Mouse (Mus musculus): ENCODE measurements around the gene Hdgfl2. TPM values are rescaled to one million over a fixed set of nuclear protein-coding genes. Genes with fewer than 3 reads are reported as not detected.

Hdgfl2 gene
- total RNA-seq, 2 experiments from 2014 or later: 33.6 to 36.4 TPM

GRCm38 (mm10) chr17:56123681-56124340 lies 44.4 kb downstream of the Hdgfl2 start:
- intact Hi-C loops (cut with DNase I): no loop called here
- DNase-seq (ENCODE audit: low spot score): no peak

- intact Hi-C loops (cut with DNase I): no loop called here
- DNase-seq (ENCODE audit: low spot score): no peak
These were observed 45.2 kb downstream of the Hdgfl2 start for GRCm38 (mm10) chr17:56124377-56125275.

DNA sequence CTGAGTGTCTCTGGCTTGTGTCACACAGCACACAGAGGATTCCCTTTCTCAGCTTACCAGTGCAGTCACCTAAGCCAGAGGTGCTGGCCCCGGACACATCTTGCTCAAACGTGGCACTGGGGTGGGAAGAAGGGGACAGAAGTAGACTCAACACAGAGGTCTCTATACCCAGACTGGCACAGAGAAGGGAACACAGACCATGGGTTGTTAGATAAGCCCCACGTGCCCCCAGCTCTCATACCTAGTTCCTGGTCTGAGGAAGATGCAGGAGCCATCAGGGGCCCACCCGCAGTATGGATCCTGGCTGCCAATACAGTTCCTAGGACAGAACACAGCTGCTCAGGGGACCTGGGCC lies 45.8 kb downstream of the Hdgfl2 start:
- DNase-seq (ENCODE audit: low spot score): no peak
- intact Hi-C loops (cut with DNase I): no loop called here

DNA sequence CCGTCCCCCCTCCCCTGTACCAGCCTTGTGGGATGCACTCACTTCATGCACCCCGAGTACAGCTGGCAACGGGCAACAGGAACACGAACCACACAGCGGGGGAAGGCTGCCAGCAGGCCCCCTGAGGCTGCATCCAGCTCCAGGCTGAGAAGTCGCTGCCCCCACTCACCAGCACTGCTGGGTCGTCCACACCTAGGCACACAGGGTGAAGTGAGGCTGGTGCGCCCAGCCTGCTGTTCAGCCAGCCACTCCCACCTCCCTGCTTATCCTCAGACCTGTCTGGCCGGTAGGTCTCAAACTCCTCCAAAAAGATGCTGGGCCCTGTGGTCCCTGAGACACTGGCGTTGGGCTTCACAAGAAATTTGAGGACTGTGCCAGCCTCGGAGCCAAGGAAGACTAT lies 46.7 kb downstream of the Hdgfl2 start:
- intact Hi-C loops (cut with DNase I): no loop called here
- DNase-seq (ENCODE audit: low spot score): no peak

- intact Hi-C loops (cut with DNase I): no loop called here
These were observed 48.8 kb downstream of the Hdgfl2 start for GRCm38 (mm10) chr17:56128246-56128645.

DNA sequence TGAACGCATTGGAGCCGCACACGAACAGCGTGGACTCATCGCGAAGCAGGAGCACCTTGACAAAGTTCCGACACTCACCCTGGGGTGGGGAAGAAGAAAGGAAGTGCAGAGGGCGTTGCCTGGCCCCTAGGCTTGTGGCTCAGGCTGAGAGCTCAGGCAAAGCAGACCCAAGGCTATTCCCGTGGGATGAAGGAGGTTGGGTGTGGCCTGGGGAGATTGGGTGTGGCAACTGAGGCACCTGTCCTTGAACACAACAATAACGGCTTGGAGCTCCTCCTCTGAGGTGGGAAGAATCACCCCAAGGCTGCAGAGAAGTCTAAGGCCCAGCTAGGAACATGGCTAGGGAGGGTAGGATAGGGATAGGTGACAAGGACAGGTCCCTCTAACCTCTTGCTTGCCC lies 51.7 kb downstream of the Hdgfl2 start:
- no peak for DNase-seq (ENCODE audit: low spot score)
- intact Hi-C loops (cut with DNase I): loop anchor here (5.0 kb wide), 1 partner anchor 221 kb away; no protein-coding TSS in a partner anchor

More at GRCm38 (mm10) chr17:56128246-56128645, 48.8 kb downstream of the Hdgfl2 start:
- no peak for DNase-seq (ENCODE audit: low spot score)

GRCm38 (mm10) chr17:56131814-56132213 lies 52.4 kb downstream of the Hdgfl2 start:
- DNase-seq (ENCODE audit: low spot score): no peak
- intact Hi-C loops (cut with DNase I): loop anchor here (1.0 to 5.0 kb wide), 3 partner anchors 27 to 220 kb away; no protein-coding TSS in a partner anchor

- no peak for DNase-seq (ENCODE audit: low spot score)
- intact Hi-C loops (cut with DNase I): loop anchor here (1.0 to 5.0 kb wide), 3 partner anchors 27 to 220 kb away; no protein-coding TSS in a partner anchor
These were observed 53.2 kb downstream of the Hdgfl2 start for GRCm38 (mm10) chr17:56132661-56133060.

GRCm38 (mm10) chr17:56133457-56134363 lies 54.3 kb downstream of the Hdgfl2 start:
- intact Hi-C loops (cut with DNase I): loop anchor here (2.0 to 5.0 kb wide), 2 partner anchors 121 to 219 kb away; no protein-coding TSS in a partner anchor
- peak; percentile 81 for DNase-seq (ENCODE audit: low spot score)

- intact Hi-C loops (cut with DNase I): loop anchor here (5.0 kb wide), 1 partner anchor 218 kb away; no protein-coding TSS in a partner anchor
- DNase-seq (ENCODE audit: low spot score): no peak
These were observed 55.1 kb downstream of the Hdgfl2 start for GRCm38 (mm10) chr17:56134463-56134971.

- DNase-seq (ENCODE audit: low spot score): no peak
- intact Hi-C loops (cut with DNase I): no loop called here
These were observed 57.1 kb downstream of the Hdgfl2 start for GRCm38 (mm10) chr17:56136558-56136957.

DNA sequence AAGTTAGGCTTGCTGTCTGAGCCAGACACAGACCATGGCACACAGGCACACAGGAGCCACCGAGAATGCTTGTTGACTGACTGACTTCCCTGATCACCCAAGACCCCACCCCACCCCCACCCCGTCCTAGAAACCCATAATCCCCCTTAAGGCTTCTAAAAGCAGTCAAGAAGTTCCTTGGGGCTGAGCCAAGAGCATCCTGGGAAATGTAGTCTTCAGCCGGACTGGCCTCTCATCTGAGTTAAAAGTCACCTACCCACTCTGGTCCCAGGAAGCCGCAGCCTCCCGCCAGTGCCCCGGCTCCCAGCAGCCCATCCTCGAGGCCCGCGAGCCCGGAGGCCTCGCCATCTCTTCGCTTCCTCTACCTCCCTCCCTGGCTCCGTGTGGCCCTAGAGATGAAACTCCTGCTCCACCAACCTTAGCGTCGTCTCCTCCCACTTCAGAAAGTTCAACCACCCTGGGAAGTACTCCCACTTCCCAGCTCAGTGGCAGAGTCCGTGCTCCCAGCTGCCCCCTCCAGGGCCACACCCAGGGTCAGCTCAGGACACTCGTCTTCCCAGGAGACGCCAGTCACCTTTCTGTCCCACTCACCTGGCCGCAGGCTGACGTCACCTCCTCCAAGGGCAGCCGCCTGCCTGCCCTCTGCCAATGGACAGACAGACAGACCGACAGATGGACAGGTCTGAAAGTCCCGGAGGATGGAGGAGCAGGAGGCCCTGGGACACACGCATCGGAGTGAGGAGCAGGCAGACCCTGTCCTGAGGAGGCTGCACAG lies 58.6 kb downstream of the Hdgfl2 start:
- intact Hi-C loops (cut with DNase I): no loop called here
- DNase-seq (ENCODE audit: low spot score): no peak

- intact Hi-C loops (cut with DNase I): no loop called here
- DNase-seq (ENCODE audit: low spot score): no peak
These were observed 59.9 kb downstream of the Hdgfl2 start for GRCm38 (mm10) chr17:56139355-56139754.

DNA sequence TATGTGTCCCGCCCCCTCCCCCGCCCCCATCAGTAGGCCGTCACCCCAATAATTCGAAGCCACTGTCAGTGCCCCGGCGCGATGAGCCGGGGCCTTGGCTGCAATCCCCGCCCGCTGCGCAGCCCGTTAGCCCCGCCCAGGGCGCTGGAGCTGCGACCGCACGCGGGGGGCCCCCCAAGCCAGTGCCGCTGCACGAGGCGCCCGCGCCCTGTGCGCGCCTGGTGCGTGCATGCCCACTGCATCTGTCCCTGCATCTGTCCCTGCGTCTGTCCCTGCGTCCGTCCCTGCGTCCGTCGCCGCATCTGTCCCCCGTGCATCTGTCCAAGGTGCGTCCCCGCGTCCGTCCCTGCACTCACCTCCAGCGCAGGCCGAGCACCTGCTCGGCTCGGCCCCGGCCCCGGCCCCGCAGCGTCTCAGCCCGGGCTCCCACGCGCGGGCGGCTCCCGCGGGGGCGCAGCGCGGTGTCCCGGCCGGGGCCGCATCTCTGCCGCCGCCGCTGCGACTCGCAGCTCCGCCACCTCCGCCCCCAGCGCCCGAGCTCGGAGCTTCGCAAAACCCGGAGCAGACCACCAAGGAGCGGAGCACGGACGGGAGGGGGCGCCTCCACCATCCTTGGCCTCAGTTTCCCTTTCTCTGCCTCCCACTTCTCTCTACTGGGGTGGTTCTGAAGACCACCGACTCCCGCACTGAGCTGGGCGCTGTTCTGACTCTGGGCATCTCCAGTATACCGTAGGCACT lies 60.6 kb downstream of the Hdgfl2 start, which contains the start of gene Sema6b:
Gene Sema6b, minus strand, starts transcription at position 486 of the 738 bp plus-strand sequence.
- intact Hi-C loops (cut with DNase I): loop anchor here (2.0 kb wide), 1 partner anchor 21 kb away; no protein-coding TSS in a partner anchor
- DNase-seq (ENCODE audit: low spot score): no peak

- DNase-seq (ENCODE audit: low spot score): no peak
- intact Hi-C loops (cut with DNase I): loop anchor here (2.0 kb wide), 1 partner anchor 19 kb away; no protein-coding TSS in a partner anchor
These were observed 62.5 kb downstream of the Hdgfl2 start for GRCm38 (mm10) chr17:56141702-56142605.

GRCm38 (mm10) chr17:56144546-56144945 lies 65.1 kb downstream of the Hdgfl2 start:
- intact Hi-C loops (cut with DNase I): no loop called here

DNA sequence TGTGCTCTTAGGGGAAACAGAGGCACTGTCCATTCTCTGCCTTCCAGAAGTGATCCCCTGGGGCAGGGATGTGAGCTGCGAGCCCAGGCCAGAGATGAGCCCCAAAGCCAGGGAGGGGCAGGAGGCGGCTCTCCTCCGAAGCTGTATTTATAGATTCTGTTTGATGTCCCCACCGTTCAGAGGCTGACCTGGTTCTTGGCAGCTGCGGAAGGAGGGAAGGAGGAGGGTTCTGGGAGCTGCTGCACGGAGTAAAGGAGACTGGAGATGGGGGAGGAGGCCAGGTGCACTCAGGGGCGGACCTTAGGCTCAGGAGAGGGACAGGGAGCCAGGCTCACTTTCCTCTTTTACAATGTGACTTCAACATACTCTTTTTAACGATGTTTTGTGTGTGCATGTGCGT lies 66.7 kb downstream of the Hdgfl2 start:
- intact Hi-C loops (cut with DNase I): no loop called here

More at GRCm38 (mm10) chr17:56144546-56144945, 65.1 kb downstream of the Hdgfl2 start:
- no peak for DNase-seq (ENCODE audit: low spot score)

More for the DNA sequence above, 66.7 kb downstream of the Hdgfl2 start:
- no peak for DNase-seq (ENCODE audit: low spot score)
